Mouse (Mus musculus): ENCODE measurements around the gene 9130019O22Rik. TPM values are rescaled to one million over a fixed set of nuclear protein-coding genes. Genes with fewer than 3 reads are reported as not detected.
"Not testable (repeated sequence)": the region's sequence is repeated elsewhere in the genome, so short reads cannot be mapped to it uniquely, and the experiment has no call there.

9130019O22Rik gene
- polyA plus RNA-seq, 1 experiment = 0.02 TPM

GRCm38 (mm10) chr7:127402980-127403379, 16.0 kb upstream of the 9130019O22Rik start:
- TF ChIP-seq TAL1 (IDR thresholded peaks at IDR 0.05; ENCODE audit: low read length) (no peak), GATA1 (IDR thresholded peaks at IDR 0.05; ENCODE audit: low read length) (no peak)
- Histone ChIP-seq H3K9me3 (ENCODE audit: control insufficient read depth, low read length) (no peaks in the 10 kb centered on the region; the same call in 1 of the 2 replicates), H3K4me1 (ENCODE audit: control insufficient read depth) (peaks cover 24% of the 10 kb centered on the region), H3K27me3 (ENCODE audit: control insufficient read depth) (no peaks in the 10 kb centered on the region), H3K36me3 (ENCODE audit: control insufficient read depth) (no peaks in the 10 kb centered on the region; the same call in 1 of the 2 replicates), H3K4me3 (replicated peaks) (no peak overlapping the region)

GRCm38 (mm10) chr7:127400355-127400754, 13.4 kb upstream of the 9130019O22Rik start:
- H3K36me3 ChIP-seq (ENCODE audit: control insufficient read depth) = no peaks in the 10 kb centered on the region; the same call in 1 of the 2 replicates
- no peaks in the 10 kb centered on the region; the same call in 1 of the 2 replicates for H3K9me3 ChIP-seq (ENCODE audit: control insufficient read depth, low read length)
- peaks cover 12% of the 10 kb centered on the region for H3K4me1 ChIP-seq (ENCODE audit: control insufficient read depth)
- H3K27me3 ChIP-seq (ENCODE audit: control insufficient read depth) = peaks cover 15% of the 10 kb centered on the region
- H3K4me3 ChIP-seq (replicated peaks) = no peak overlapping the region
- TF ChIP-seq TAL1 (IDR thresholded peaks at IDR 0.05; ENCODE audit: low read length) (no peak), GATA1 (IDR thresholded peaks at IDR 0.05; ENCODE audit: low read length) (no peak)

GRCm38 (mm10) chr7:127393944-127394333, 7.0 kb upstream of the 9130019O22Rik start:
- Histone ChIP-seq H3K36me3 (ENCODE audit: control insufficient read depth) (peaks cover 11% of the 10 kb centered on the region), H3K27me3 (ENCODE audit: control insufficient read depth) (peaks cover 15% of the 10 kb centered on the region), H3K4me1 (ENCODE audit: control insufficient read depth) (peaks cover 24% of the 10 kb centered on the region), H3K4me3 (replicated peaks) (peak overlapping the region; percentile 75), H3K9me3 (ENCODE audit: control insufficient read depth, low read length) (peaks cover 5% of the 10 kb centered on the region)
- TF ChIP-seq TAL1 (IDR thresholded peaks at IDR 0.05; ENCODE audit: low read length) (no peak), GATA1 (IDR thresholded peaks at IDR 0.05; ENCODE audit: low read length) (no peak)

- no peak for TF ChIP-seq TAL1 (IDR thresholded peaks at IDR 0.05; ENCODE audit: low read length)
- TF ChIP-seq GATA1 (IDR thresholded peaks at IDR 0.05; ENCODE audit: low read length) = no peak
- H3K27me3 ChIP-seq (ENCODE audit: control insufficient read depth) = peaks cover 15% of the 10 kb centered on the region
Measured at GRCm38 (mm10) chr7:127393157-127393943, 6.4 kb upstream of the 9130019O22Rik start, which contains the start of gene E430018J23Rik. Gene E430018J23Rik (minus strand): TSS chr7:127393629.

GRCm38 (mm10) chr7:127392251-127392824, 5.4 kb upstream of the 9130019O22Rik start:
- peak overlapping the region; percentile 75 for H3K4me3 ChIP-seq (replicated peaks)
- H3K27me3 ChIP-seq (ENCODE audit: control insufficient read depth) = peaks cover 9% of the 10 kb centered on the region
- TF ChIP-seq GATA1 (IDR thresholded peaks at IDR 0.05; ENCODE audit: low read length) = no peak
- no peak for TF ChIP-seq TAL1 (IDR thresholded peaks at IDR 0.05; ENCODE audit: low read length)
- H3K36me3 ChIP-seq (ENCODE audit: control insufficient read depth) = peaks cover 11% of the 10 kb centered on the region
- peaks cover 24% of the 10 kb centered on the region for H3K4me1 ChIP-seq (ENCODE audit: control insufficient read depth)
- H3K9me3 ChIP-seq (ENCODE audit: control insufficient read depth, low read length) = peaks cover 5% of the 10 kb centered on the region

More at GRCm38 (mm10) chr7:127393157-127393943, 6.4 kb upstream of the 9130019O22Rik start, which contains the start of gene E430018J23Rik:
- Histone ChIP-seq H3K36me3 (ENCODE audit: control insufficient read depth) (peaks cover 11% of the 10 kb centered on the region), H3K4me3 (replicated peaks) (peak within 1 kb of the TSS; percentile 75), H3K4me1 (ENCODE audit: control insufficient read depth) (peaks cover 24% of the 10 kb centered on the region), H3K9me3 (ENCODE audit: control insufficient read depth, low read length) (peaks cover 5% of the 10 kb centered on the region)

GRCm38 (mm10) chr7:127391538-127391937, 4.6 kb upstream of the 9130019O22Rik start:
- TF ChIP-seq TAL1 (IDR thresholded peaks at IDR 0.05; ENCODE audit: low read length) = no peak
- TF ChIP-seq GATA1 (IDR thresholded peaks at IDR 0.05; ENCODE audit: low read length) = no peak
- Histone ChIP-seq H3K4me3 (replicated peaks) (no peak overlapping the region), H3K9me3 (ENCODE audit: control insufficient read depth, low read length) (peaks cover 5% of the 10 kb centered on the region)

GRCm38 (mm10) chr7:127390306-127390705, 3.3 kb upstream of the 9130019O22Rik start:
- H3K27me3 ChIP-seq (ENCODE audit: control insufficient read depth) = no peaks in the 10 kb centered on the region
- TF ChIP-seq GATA1 (IDR thresholded peaks at IDR 0.05; ENCODE audit: low read length) = no peak
- TF ChIP-seq TAL1 (IDR thresholded peaks at IDR 0.05; ENCODE audit: low read length) = no peak
- no peak overlapping the region for H3K4me3 ChIP-seq (replicated peaks)
- peaks cover 15% of the 10 kb centered on the region for H3K36me3 ChIP-seq (ENCODE audit: control insufficient read depth)
- H3K9me3 ChIP-seq (ENCODE audit: control insufficient read depth, low read length) = peaks cover 8% of the 10 kb centered on the region
- H3K4me1 ChIP-seq (ENCODE audit: control insufficient read depth) = peaks cover 36% of the 10 kb centered on the region

More at GRCm38 (mm10) chr7:127391538-127391937, 4.6 kb upstream of the 9130019O22Rik start:
- peaks cover 4% of the 10 kb centered on the region for H3K27me3 ChIP-seq (ENCODE audit: control insufficient read depth)
- peaks cover 11% of the 10 kb centered on the region for H3K36me3 ChIP-seq (ENCODE audit: control insufficient read depth)
- H3K4me1 ChIP-seq (ENCODE audit: control insufficient read depth) = peaks cover 31% of the 10 kb centered on the region

- not testable (repeated sequence) for H3K27me3 ChIP-seq (ENCODE audit: control insufficient read depth); H3K4me3 ChIP-seq (replicated peaks)
- Histone ChIP-seq H3K9me3 (ENCODE audit: control insufficient read depth, low read length) (peaks cover 21% of the 10 kb centered on the region), H3K36me3 (ENCODE audit: control insufficient read depth) (peaks cover 26% of the 10 kb centered on the region), H3K4me1 (ENCODE audit: control insufficient read depth) (peaks cover 25% of the 10 kb centered on the region)
Measured at GRCm38 (mm10) chr7:127388201-127388600, 1.2 kb upstream of the 9130019O22Rik start.

GRCm38 (mm10) chr7:127385560-127385959, 1.4 kb downstream of the 9130019O22Rik start:
- H3K4me3 ChIP-seq (replicated peaks); H3K27me3 ChIP-seq (ENCODE audit: control insufficient read depth): not testable (repeated sequence)
- H3K4me1 ChIP-seq (ENCODE audit: control insufficient read depth) = peaks cover 13% of the 10 kb centered on the region
- peaks cover 18% of the 10 kb centered on the region for H3K36me3 ChIP-seq (ENCODE audit: control insufficient read depth)
- peaks cover 20% of the 10 kb centered on the region for H3K9me3 ChIP-seq (ENCODE audit: control insufficient read depth, low read length)
